Mouse (Mus musculus): ENCODE measurements around the gene Zfp607b. TPM values are rescaled to one million over a fixed set of nuclear protein-coding genes. Genes with fewer than 3 reads are reported as not detected.

The Zfp607b gene
- polyA plus RNA-seq, 1 experiment = 0.85 TPM

- DNase-seq (ENCODE audit: low read depth) = no peak
Measured at GRCm38 (mm10) chr7:27685220-27685619, 3.9 kb upstream of the Zfp607b start.

DNA sequence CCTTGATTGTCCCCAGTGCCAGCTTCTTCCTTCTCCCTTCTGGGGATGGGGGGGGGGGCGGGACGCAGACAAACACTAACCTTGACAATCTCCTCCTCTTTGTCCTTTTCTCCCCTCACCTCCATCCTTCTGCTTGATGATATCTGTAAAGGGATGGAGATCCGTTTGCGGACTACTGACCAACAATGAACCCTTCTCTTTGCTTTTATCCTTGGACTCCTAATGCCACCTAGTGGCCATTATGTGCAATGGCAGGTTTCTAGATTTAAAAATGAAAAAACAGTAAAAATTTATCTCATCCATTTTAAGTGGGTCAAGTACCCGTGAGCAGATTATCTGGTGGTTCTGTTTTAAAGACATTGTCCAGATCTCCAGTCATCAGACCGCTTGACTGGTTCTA lies 3.5 kb upstream of the Zfp607b start:
- DNase-seq (ENCODE audit: low read depth) = no peak

DNA sequence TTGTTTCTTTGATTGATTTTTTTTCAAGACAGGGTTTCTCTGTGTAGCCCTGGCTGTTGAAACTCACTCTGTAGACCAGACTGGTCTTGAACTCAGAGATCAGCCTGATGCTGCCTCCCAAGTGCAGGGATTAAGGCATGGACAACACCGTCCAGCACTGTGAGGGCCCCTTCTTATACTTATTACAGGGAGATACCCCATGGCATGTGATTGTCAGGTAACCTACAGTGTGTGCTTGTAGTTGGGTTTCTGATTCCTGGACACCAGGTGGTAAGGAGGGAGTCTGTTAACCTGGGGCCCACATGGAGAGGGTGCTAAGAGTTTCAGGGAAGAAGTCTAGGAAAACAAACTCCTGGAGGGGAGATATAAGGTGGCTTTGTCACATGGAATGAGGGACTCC lies 2.1 kb upstream of the Zfp607b start:
- DNase-seq (ENCODE audit: low read depth) = no peak

GRCm38 (mm10) chr7:27687836-27688235 lies 1.3 kb upstream of the Zfp607b start:
- no peak for DNase-seq (ENCODE audit: low read depth)

- no peak for DNase-seq (ENCODE audit: low read depth)
Measured at GRCm38 (mm10) chr7:27688246-27688788, 823 bp upstream of the Zfp607b start.

DNA sequence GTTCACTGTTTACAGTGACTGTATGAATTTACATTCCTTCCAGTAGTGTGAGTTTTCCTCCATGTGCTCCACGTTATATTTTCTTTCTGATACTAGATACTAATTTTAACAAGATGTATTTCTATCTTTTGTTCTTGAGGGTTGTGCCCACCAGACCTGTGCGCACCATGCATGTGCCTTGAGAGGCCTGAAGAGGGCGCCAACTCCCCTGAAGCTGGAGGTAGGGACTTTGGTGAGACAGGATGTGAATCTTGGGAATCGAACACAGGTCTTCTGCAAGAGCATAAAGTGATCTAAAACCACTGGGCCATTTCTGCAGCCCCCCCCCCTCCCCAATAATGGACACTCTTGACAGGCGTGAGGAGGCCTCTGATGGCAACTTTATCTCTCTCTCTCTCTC lies 1.9 kb downstream of the Zfp607b start:
- no peak for DNase-seq (ENCODE audit: low read depth)

DNA sequence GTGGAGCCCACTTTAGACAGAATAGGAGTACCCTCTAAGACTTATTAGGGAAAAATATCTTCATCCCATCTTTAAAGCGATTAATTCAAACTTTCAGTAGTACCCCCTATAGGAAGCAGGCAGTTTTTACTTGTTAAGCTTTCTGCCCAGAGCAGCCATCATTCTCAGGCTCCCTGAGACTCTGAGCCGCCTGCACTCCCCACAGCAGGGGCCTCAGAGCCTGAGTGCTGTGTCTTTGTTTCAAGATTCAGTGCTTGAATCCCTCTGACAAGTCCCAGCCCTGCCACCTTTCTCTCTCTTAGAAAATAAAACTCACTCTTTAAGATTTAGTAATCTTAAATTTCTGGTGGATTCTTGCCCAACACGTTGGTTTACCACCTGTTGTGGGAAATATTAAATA lies 7.6 kb downstream of the Zfp607b start:
- DNase-seq (ENCODE audit: low read depth) = no peak

- no peak for DNase-seq (ENCODE audit: low read depth)
Measured at GRCm38 (mm10) chr7:27710402-27710801, 21.3 kb downstream of the Zfp607b start.

- no peak for DNase-seq (ENCODE audit: low read depth)
Measured at GRCm38 (mm10) chr7:27721951-27722350, 32.8 kb downstream of the Zfp607b start.

DNA sequence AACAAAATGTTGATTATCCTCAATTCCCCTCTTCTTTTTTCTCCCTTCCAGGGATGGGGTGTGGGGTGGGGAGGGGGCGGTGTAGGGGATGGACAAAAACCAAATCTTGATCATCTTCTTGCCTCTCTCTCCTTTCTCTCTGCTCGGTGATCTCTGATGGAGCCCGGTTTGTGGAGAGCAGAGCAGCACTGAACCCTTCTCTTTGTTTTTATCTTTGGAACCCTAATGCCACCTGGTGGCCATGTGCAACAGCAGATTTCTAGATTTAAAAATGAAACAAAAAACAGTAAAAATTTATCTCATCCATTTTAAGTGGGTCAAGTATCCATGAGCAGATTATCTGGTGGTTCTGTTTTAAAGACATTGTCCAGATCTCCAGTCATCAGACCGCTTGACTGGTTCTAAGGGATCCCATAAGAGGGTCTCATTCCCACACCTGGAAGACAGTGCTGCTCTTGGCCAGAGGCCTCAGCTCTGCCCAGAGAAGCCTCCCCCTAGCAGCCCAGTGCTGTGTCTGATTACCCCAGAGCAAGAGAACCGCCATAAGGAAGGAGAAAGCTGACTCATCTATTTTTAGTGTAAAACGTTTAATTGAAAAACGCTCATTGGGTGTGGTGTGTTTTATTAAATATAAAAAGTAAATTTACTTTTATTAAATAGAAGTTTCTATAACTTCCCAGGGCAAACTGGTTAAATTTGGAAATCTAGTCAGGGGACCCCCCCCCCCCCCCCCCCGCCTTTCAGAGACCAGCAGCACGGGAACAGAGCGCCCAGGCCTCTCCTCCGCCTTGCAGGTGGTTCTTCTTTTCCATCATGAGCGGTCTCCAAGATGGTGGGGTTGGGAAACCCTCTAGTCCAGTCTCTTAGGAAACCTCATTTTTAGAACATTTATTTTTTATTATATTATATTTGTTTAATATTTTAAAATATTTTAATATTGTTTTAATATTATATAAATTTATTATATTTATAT lies 36.7 kb downstream of the Zfp607b start:
- DNase-seq (ENCODE audit: low read depth) = no peak

DNA sequence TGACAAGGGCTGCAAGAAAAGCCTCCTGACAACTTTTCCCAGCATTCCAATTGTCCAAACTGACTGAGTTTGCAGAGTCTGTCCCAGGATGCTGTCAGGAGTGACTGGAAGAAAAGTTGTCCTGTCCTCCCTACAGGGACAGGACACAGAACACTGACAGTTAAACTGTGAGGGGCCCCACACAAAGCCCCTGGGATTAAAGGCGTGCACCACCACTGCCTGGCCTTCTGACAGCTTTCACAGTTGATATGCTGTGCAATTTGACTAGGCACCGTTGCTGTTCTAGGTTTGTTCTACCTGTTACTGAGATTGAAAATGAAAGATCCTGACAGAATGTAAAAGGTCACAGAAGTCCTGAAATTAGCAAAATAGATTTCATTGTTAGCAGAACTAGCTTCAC lies 38.3 kb downstream of the Zfp607b start:
- no peak for DNase-seq (ENCODE audit: low read depth)

DNA sequence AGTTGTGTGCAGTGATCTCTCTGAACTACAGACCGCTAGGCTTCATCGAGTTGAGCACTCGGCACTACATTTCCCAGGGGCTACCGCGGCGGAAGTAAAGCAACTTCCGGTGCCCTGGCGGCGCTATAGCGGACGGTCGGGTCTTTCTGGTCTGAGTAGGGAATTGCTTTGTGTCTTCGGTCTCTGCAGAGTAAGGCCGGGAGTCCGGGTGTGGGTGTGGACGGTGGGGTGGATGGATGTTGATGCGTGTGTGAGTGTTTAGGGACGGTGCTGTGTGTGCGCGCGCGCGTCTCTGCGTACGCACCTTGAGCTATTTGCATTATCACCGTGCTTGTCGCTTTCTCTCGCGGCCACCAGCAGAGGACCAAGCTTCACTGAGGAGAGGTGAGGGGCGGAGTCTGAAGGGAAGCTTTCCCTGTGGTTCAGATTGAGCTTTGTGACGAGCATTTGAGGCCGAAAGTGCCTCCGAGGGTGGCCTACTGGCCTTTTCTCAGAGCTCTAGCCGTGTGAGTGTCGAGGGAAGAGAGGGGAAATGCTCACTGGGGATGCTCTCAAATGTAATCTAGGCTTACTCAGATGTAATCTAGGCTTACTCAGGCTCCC lies 42.2 kb downstream of the Zfp607b start, which contains the start of gene Zfp60:
Zfp60 (plus strand) TSS at position 109 of the 603 bp plus-strand sequence.
- DNase-seq (ENCODE audit: low read depth) = peak; percentile 31

DNA sequence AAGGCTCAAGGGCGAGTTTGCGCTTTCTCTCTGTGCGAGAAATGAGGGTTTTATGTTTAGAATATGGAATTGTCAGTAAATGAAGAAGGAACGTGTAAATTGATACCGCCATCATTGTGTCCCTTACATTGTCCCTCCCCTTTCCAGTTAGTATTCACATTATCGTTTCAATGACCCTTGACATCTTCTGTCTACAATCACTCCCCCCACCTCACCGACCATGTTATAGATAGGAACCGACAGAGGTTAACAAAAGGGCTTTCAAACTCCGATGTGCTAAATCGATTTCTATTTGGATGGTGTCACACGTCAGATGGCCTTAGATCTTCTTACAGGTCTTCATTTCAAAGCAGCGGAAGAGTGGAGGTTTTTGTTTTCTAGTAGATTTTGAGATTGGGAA lies 42.8 kb downstream of the Zfp607b start:
- no peak for DNase-seq (ENCODE audit: low read depth)

DNA sequence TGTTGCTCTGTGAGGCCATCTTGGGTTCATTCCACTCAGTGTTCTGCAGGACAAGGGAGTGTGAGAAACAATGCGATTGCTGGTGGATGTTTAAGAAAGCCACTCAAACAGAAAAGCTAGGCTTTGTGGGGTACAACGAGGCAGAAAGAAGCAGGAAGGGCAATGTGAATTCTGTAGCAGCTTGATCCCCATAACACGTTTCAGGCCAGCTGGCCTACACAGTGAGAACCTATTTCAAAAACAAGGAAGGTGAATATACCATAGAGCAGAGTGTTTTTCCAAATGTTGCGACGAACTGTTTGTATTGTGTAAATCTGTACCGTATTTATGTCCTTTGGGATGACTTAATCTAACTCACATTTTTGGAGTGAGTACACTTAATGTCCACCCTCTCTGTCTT lies 43.4 kb downstream of the Zfp607b start:
- no peak for DNase-seq (ENCODE audit: low read depth)

DNA sequence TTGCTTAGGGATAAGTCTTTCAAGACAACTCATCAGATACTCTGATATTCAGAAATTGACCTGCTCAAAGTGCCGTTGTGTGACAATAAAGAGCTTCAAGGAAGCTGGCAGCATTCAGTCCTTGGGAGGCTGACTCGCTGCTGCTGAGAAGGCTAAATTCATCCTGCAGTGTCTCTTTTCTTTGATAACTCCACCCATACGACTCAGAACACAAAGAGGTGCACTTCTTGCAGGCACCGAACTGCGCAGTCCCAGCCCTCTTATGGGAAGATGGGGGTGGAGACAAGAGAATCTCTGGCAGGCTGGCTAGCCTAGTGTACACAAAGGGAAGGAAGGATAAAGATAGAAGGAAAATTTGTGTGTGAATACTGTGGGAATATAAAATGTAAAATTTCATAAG lies 46.3 kb downstream of the Zfp607b start:
- DNase-seq (ENCODE audit: low read depth) = no peak

Other genes with a start within 250 kb of the Zfp607b start
- gene Sptbn4, start 241.7 kb upstream of the Zfp607b start, polyA plus RNA-seq (2012; rRNA removed) = 0.23 and 0.32 TPM in 2 replicates
- gene Blvrb, start 241.4 kb upstream of the Zfp607b start, polyA plus RNA-seq (2012; rRNA removed) = 95.5 and 103 TPM in 2 replicates
- 9.6 and 10.0 TPM in 2 replicates for gene Sertad3, start 215.6 kb upstream of the Zfp607b start, polyA plus RNA-seq (2012; rRNA removed)
- gene Sertad1, start 202.4 kb upstream of the Zfp607b start, polyA plus RNA-seq (2012; rRNA removed) = 23.0 and 23.7 TPM in 2 replicates
- gene Prx, start 190.0 kb upstream of the Zfp607b start, polyA plus RNA-seq (2012; rRNA removed) = 2.0 TPM in 2 replicates
- gene Hipk4, start 166.1 kb upstream of the Zfp607b start, polyA plus RNA-seq (2012; rRNA removed) = 1.2 and 1.3 TPM in 2 replicates
- 159 and 188 TPM in 2 replicates for gene Pld3, start 136.1 kb upstream of the Zfp607b start, polyA plus RNA-seq (2012; rRNA removed)
- 17.0 and 17.7 TPM in 2 replicates for gene 2310022A10Rik, start 136.1 kb upstream of the Zfp607b start, polyA plus RNA-seq (2012; rRNA removed)
- 143 and 174 TPM in 2 replicates for gene Akt2, start 97.8 kb upstream of the Zfp607b start, polyA plus RNA-seq (2012; rRNA removed)
- not detected in 2 replicates for gene Ttc9b, start 35.4 kb upstream of the Zfp607b start, polyA plus RNA-seq (2012; rRNA removed)
- 20.1 and 22.1 TPM in 2 replicates for gene Map3k10, start 14.7 kb upstream of the Zfp607b start, polyA plus RNA-seq (2012; rRNA removed)
- gene Zfp60, start 42.0 kb downstream of the Zfp607b start, polyA plus RNA-seq (2012; rRNA removed) = 3.3 and 3.4 TPM in 2 replicates
- 1.4 and 1.8 TPM in 2 replicates for gene Zfp626, start 117.9 kb downstream of the Zfp607b start, polyA plus RNA-seq (2012; rRNA removed)
- gene Zfp59, start 149.3 kb downstream of the Zfp607b start, polyA plus RNA-seq (2012; rRNA removed) = 1.3 and 1.4 TPM in 2 replicates
- gene Zfp607a, start 168.2 kb downstream of the Zfp607b start, polyA plus RNA-seq (2012; rRNA removed) = 0.86 and 1.3 TPM in 2 replicates
- 3.9 and 4.2 TPM in 2 replicates for gene Zfp974, start 240.1 kb downstream of the Zfp607b start, polyA plus RNA-seq (2012; rRNA removed)